Mouse (Mus musculus) heart, embryonic 12.5 days (tissue): ENCODE data around the gene Lypd5. TPM values are rescaled to one million over a fixed set of nuclear protein-coding genes. Genes with fewer than 3 reads are reported as not detected.

ENCODE experiments used
- ATAC-seq: fragments of 200-750 bp; cut with Nextera tagmentation; 2 replicates; pipeline ENCODE4 v1.8.0; 2017; ENCODE audit warnings: moderate TSS enrichment, moderate library complexity; ENCODE audit not compliant: insufficient number of reproducible peaks, low FRiP score
- H3K27ac ChIP-seq: fragments of 300-500 bp; sonication (generic); 2 replicates; pipeline ENCODE4 v1.5.1; 2016; ENCODE audit warnings: mild to moderate bottlenecking, moderate library complexity; ENCODE audit not compliant: poor library complexity, severe bottlenecking
- H3K27me3 ChIP-seq: fragments of 300-500 bp; sonication (generic); replicated peaks from 2 replicates; pipeline ENCODE4 v1.6.1; 2016; ENCODE audit warnings: mild to moderate bottlenecking, moderate library complexity
- H3K36me3 ChIP-seq: fragments of 300-500 bp; sonication (generic); 2 replicates; pipeline ENCODE4 v1.6.1; 2016; ENCODE audit warnings: mild to moderate bottlenecking, moderate library complexity
- H3K4me1 ChIP-seq: fragments of 300-500 bp; sonication (generic); replicated peaks from 2 replicates; pipeline ENCODE4 v1.6.1; 2016; ENCODE audit warnings: mild to moderate bottlenecking
- H3K4me2 ChIP-seq: fragments of 300-500 bp; sonication (generic); 2 replicates; pipeline ENCODE4 v1.6.1; 2016; ENCODE audit warnings: mild to moderate bottlenecking, moderate library complexity
- H3K4me3 ChIP-seq: fragments of 300-500 bp; sonication (generic); 2 replicates; pipeline ENCODE4 v1.5.1; 2016; ENCODE audit warnings: mild to moderate bottlenecking
- H3K9ac ChIP-seq: fragments of 300-500 bp; sonication (generic); 2 replicates; pipeline ENCODE4 v1.6.1; 2016; ENCODE audit warnings: mild to moderate bottlenecking, moderate library complexity
- H3K9me3 ChIP-seq: fragments of 300-500 bp; sonication (generic); replicated peaks from 2 replicates; pipeline ENCODE4 v1.6.1; 2016; ENCODE audit warnings: mild to moderate bottlenecking, moderate library complexity
- WGBS: fragments of 180-500 bp; shearing (Covaris S2); methylation state at CpG from one replicate; pipeline ENCODE4 v1.1.7; 2016; 5-methylcytosine and 5-hydroxymethylcytosine counted together
- polyA plus RNA-seq: library from polyadenylated mRNA; unstranded; fragments of >200 nt; fragmentation: Nextera tagmentation; extraction: Ambion mirVana; gene quantifications from 2 replicates; pipeline ENCODE4 v1.2.1, GENCODE M21; 2016

The Lypd5 gene
- polyA plus RNA-seq, 1 experiment from 2014 or later = not detected

DNA sequence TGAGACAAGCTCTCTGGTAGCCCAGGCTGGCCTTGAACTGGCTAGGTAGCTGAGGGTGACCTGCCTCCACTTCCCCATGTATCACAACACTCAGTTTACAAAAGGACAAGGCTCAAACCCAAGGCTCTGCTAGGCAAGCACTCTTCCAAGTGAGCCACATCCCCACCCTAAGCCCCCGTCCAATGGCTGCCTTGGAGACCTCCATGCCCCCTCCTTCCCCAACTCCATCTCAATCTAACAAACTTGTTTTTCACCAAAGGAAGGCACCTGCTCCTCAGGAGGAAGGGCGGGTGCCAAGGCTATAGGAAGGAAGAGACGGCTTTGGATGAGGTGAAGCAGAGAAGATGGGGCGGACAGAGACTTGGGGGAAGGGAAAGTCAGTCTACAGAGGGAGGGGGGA, 23.8 kb downstream of the Lypd5 start:
- 62% methylated on average over 4 of the region's 4 CpGs for WGBS
- peak overlapping the region; percentile 50 for H3K4me2 ChIP-seq

DNA sequence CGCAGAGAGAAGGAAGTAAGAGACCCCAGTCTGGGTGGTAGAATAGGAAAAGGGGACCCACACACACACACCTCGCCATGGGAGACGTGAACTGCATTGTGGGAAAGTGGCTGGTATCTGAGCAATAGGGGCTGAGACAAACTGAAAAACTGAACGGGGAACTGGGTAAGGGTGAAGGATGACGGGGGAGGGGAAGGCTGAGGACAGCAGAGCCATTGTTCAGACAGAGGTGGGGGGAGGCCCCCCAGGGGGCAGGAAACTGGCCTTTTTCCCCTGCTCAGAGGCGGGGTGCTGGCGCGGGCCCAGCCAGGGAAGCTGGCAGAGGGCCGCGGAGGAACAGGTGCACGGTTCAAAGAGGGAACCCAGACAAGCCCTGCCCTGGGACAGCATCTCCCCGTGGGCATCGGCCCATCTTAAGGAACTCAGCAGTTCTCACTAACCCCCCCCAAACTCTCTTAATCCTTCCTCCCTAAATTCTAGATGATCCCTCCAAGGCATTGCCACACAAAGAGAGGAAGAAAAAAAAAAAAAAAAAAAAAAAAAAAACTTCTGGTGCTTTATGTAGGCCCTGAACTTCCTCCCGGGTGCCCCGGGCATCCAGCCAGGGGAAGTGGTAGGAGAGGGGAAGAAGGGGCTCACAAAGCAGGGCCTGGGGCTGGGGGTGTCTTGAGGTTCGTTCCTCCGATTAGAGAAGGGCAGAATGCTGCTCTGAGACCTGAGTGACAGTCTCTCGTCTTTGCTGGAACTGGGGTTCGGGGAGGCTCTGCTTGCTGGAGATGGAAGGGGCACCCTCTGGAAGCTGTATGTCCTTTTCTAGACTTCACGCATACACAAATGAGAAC, 24.8 kb downstream of the Lypd5 start:
- H3K27ac ChIP-seq = peak overlapping the region; percentile 75
- 43% methylated on average over 17 of the region's 20 CpGs for WGBS
- H3K4me1 ChIP-seq = peaks cover 31% of the 10 kb centered on the region

More for the DNA sequence above, 23.8 kb downstream of the Lypd5 start:
- peaks cover 29% of the 10 kb centered on the region for H3K27me3 ChIP-seq
- H3K9ac ChIP-seq = peak overlapping the region; percentile 34
- H3K36me3 ChIP-seq = no peaks in the 10 kb centered on the region
- no peaks in the 10 kb centered on the region for H3K9me3 ChIP-seq
- peaks cover 31% of the 10 kb centered on the region for H3K4me1 ChIP-seq
- H3K4me3 ChIP-seq = peak overlapping the region; percentile 17; the same call in 1 of the 2 replicates
- ATAC-seq = no peak
- peak overlapping the region; percentile 75 for H3K27ac ChIP-seq

DNA sequence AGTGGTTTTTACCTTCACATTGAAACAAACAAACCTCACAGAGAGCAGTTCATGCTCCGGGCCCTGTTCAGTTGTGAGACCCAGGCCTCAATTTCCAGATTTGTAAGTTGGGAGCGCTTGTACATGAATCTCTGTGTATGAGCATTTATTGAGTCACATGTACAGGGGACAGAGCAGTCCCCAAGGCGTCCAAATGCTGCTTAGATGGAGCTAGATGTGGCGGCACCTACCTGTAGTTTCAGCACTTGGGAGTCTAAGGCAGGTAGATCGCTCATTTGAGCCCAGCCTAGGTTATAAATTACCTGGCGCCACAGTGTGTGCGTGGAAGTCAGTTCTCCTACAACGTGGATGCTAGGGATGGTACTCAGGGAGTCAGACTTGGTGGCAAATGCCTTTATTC, 27.5 kb downstream of the Lypd5 start:
- Histone ChIP-seq H3K27me3 (peaks cover 17% of the 10 kb centered on the region), H3K9ac (no peak overlapping the region), H3K4me3 (no peak overlapping the region), H3K27ac (peak overlapping the region; percentile 40), H3K4me2 (peak overlapping the region; percentile 75), H3K4me1 (peaks cover 29% of the 10 kb centered on the region), H3K9me3 (no peaks in the 10 kb centered on the region), H3K36me3 (no peaks in the 10 kb centered on the region)
- WGBS = 85% methylated on average over 8 of the region's 8 CpGs
- no peak for ATAC-seq

More for the DNA sequence above, 24.8 kb downstream of the Lypd5 start:
- H3K9me3 ChIP-seq = no peaks in the 10 kb centered on the region
- peak overlapping the region; percentile 22; the same call in 1 of the 2 replicates for H3K4me3 ChIP-seq
- no peak overlapping the region for H3K9ac ChIP-seq
- H3K27me3 ChIP-seq = peaks cover 33% of the 10 kb centered on the region
- no peak for ATAC-seq
- no peaks in the 10 kb centered on the region for H3K36me3 ChIP-seq
- H3K4me2 ChIP-seq = peak overlapping the region; percentile 50

GRCm38 (mm10) chr7:24377091-24377865, 28.3 kb downstream of the Lypd5 start:
- 4% methylated on average over 49 of the region's 49 CpGs for WGBS
- Histone ChIP-seq H3K27ac (peak overlapping the region; percentile 56; the same call in 1 of the 2 replicates), H3K4me2 (peak overlapping the region; percentile 75), H3K36me3 (no peaks in the 10 kb centered on the region), H3K9ac (peak overlapping the region; percentile 66), H3K9me3 (no peaks in the 10 kb centered on the region), H3K4me1 (peaks cover 29% of the 10 kb centered on the region), H3K4me3 (peak overlapping the region; percentile 44), H3K27me3 (peaks cover 21% of the 10 kb centered on the region)
- peak; percentile 93 for ATAC-seq

DNA sequence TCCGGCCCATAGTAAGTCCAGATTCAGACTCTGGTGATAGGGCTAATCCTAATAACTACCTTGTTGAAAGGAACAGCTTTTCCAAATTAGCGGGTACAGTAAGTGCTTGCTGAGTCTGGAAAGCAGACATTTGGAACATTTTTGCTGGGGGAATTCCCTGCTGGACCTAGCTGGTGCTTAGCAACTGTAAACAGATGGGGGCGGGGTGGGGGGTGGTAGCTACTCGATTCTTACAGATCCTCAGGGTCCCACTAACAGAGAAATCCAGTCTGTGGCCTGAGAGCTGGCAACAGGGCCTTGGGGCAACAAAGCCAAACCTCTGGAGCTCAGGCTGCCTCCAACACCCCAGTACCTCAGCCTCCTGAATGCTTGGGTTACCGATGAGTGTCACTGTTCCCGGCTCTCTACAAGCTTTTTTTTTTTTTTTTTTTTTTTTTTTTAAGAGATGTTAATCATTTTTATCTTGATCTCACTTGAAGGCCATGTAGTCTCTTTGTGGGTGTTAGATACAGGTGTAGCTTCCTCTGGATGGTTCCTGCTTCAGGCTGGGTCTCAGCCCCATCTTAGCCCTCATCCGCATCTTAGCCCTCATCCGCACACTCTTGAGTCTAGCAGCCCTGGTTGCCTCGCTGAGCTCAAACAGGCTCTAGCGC, 29.2 kb downstream of the Lypd5 start:
- 72% methylated on average over 10 of the region's 10 CpGs for WGBS
- no peak overlapping the region for H3K9ac ChIP-seq
- no peak overlapping the region for H3K27ac ChIP-seq
- no peak for ATAC-seq
- H3K4me2 ChIP-seq = no peak overlapping the region
- H3K4me3 ChIP-seq = 0 out of 2 replicates have a peak overlapping the region, but pooled peaks have one; percentile 5
- H3K36me3 ChIP-seq = no peaks in the 10 kb centered on the region
- peaks cover 16% of the 10 kb centered on the region; the same call in 1 of the 2 replicates for H3K27me3 ChIP-seq
- H3K4me1 ChIP-seq = peaks cover 20% of the 10 kb centered on the region
- H3K9me3 ChIP-seq = no peaks in the 10 kb centered on the region

DNA sequence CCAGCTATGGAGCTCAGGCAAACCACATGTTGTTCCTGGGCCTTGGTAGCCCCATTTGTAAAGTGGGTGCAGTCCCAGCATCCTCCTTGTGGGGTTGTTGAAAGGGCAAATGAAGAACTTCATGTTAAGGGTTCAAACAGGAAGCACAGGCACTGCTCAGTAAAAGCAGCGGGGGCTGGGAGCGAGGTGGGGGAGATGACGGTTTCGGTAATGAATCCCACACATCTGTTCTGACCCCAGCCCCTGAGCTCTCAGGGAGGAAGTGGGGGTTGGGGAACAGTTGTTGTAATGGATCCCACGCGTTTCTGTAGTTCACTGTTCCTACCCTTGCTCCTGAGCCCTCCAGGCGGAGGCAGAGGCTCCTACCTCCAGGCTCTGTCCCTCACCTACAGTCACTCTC, 30.9 kb downstream of the Lypd5 start:
- no peak overlapping the region for H3K4me3 ChIP-seq
- H3K27me3 ChIP-seq = peaks cover 19% of the 10 kb centered on the region
- no peaks in the 10 kb centered on the region for H3K36me3 ChIP-seq
- no peaks in the 10 kb centered on the region for H3K9me3 ChIP-seq
- ATAC-seq = no peak
- no peak overlapping the region for H3K4me2 ChIP-seq
- H3K4me1 ChIP-seq = peaks cover 14% of the 10 kb centered on the region
- H3K9ac ChIP-seq = no peak overlapping the region
- WGBS = 49% methylated on average over 7 of the region's 7 CpGs
- no peak overlapping the region for H3K27ac ChIP-seq

GRCm38 (mm10) chr7:24380370-24380769, 31.4 kb downstream of the Lypd5 start:
- WGBS = 67% methylated on average over 2 of the region's 2 CpGs
- Histone ChIP-seq H3K9ac (no peak overlapping the region), H3K27me3 (peaks cover 19% of the 10 kb centered on the region), H3K9me3 (no peaks in the 10 kb centered on the region), H3K4me2 (no peak overlapping the region), H3K4me3 (no peak overlapping the region), H3K4me1 (peaks cover 14% of the 10 kb centered on the region), H3K27ac (no peak overlapping the region), H3K36me3 (no peaks in the 10 kb centered on the region)
- ATAC-seq = no peak

DNA sequence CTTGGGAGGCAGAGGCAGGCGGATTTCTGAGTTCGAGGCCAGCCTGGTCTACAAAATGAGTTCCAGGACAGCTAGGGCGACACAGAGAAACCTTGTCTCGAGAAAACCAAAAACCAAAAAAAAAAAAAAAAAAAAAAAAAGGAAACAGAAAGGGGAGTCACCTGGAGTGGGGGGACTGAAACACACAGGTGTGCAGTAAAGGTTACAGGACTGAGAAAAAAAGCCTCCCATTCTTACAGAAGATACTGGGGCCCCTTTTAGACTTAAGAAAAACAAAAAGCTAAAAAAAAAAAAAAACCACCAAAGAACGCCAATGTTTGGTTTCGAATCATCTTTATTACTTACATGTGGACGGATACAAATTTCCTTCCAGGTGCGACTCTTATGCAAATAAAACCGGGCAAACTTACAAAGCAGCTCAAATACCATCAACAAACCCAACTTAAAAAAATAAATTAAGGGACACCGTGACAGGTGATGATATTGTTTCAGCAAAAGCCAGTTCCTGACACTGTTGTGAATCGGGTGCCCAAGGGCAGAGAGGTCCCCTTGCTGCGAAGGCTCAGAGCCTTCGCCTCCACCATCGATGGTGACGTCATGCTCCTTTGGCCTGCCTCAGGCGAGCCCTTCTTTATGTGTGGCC, 33.9 kb downstream of the Lypd5 start:
- peaks cover 19% of the 10 kb centered on the region for H3K27me3 ChIP-seq
- no peaks in the 10 kb centered on the region for H3K36me3 ChIP-seq
- no peak overlapping the region for H3K4me3 ChIP-seq
- 0 out of 2 replicates have a peak overlapping the region, but pooled peaks have one; percentile 0 for H3K4me2 ChIP-seq
- 79% methylated on average over 16 of the region's 16 CpGs for WGBS
- no peaks in the 10 kb centered on the region for H3K9me3 ChIP-seq
- no peak overlapping the region for H3K27ac ChIP-seq
- 0 out of 2 replicates have a peak, but pooled peaks cover 7% of the 10 kb centered on the region for H3K4me1 ChIP-seq
- no peak for ATAC-seq
- no peak overlapping the region for H3K9ac ChIP-seq

DNA sequence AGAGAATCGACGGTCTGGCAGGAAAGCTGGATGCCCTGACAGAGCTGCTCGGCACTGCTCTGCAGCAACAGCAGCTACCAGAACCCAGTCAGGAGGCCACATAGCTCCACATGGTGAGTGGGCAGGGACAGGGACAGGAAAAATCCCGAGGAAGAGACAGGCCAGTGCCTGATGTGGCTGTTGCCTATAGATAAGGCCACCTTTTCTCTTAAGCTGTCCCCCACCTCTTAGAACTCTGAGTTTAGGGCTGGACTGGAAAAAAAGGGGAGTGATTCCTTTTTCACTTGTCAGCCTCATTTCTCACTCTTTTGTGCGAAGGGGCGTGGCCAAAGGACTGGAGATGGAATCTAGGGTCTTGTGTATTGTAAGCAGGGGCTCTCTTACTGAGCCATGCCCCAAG, 35.1 kb downstream of the Lypd5 start:
- no peaks in the 10 kb centered on the region for H3K36me3 ChIP-seq
- no peak overlapping the region for H3K4me2 ChIP-seq
- H3K4me1 ChIP-seq = 0 out of 2 replicates have a peak, but pooled peaks cover 7% of the 10 kb centered on the region
- H3K27me3 ChIP-seq = peaks cover 15% of the 10 kb centered on the region; the same call in 1 of the 2 replicates
- ATAC-seq = peak; percentile 70; the same call in 1 of the 2 replicates
- H3K4me3 ChIP-seq = no peak overlapping the region
- H3K9ac ChIP-seq = no peak overlapping the region
- H3K27ac ChIP-seq = 0 out of 2 replicates have a peak overlapping the region, but pooled peaks have one; percentile 8
- H3K9me3 ChIP-seq = no peaks in the 10 kb centered on the region
- WGBS = 52% methylated on average over 6 of the region's 6 CpGs

DNA sequence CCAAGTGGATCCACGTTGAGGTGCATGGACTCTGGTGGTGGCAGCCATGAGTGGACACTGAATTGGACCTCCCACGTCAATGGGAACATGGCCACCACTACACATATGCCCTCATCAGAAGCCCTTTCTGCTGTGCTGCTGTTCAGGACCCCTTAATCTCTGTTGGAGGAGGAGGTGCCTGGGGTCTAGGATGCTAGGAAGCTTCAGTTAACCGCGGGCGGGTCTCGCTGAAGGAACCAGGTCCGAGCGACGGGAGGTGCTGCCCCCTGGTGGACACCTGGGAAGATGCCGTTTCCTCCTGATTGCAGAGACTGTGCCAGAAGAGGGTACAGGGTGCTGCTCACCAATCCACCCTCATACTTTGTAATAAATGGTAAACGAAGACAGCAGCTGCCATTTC, 35.8 kb downstream of the Lypd5 start:
- no peaks in the 10 kb centered on the region for H3K36me3 ChIP-seq
- no peak overlapping the region for H3K27ac ChIP-seq
- no peaks in the 10 kb centered on the region for H3K9me3 ChIP-seq
- H3K4me1 ChIP-seq = 0 out of 2 replicates have a peak, but pooled peaks cover 7% of the 10 kb centered on the region
- ATAC-seq = no peak
- no peak overlapping the region for H3K4me3 ChIP-seq
- peak overlapping the region; percentile 41 for H3K4me2 ChIP-seq
- H3K27me3 ChIP-seq = peaks cover 15% of the 10 kb centered on the region; the same call in 1 of the 2 replicates
- H3K9ac ChIP-seq = no peak overlapping the region
- 6% methylated on average over 11 of the region's 11 CpGs for WGBS
